Mouse (Mus musculus): ENCODE measurements around the gene Tdrd5. TPM values are rescaled to one million over a fixed set of nuclear protein-coding genes. Genes with fewer than 3 reads are reported as not detected.
"Not testable (repeated sequence)": the region's sequence is repeated elsewhere in the genome, so short reads cannot be mapped to it uniquely, and the experiment has no call there.

Tdrd5 gene
- polyA plus RNA-seq, 1 experiment, result not detected

DNA sequence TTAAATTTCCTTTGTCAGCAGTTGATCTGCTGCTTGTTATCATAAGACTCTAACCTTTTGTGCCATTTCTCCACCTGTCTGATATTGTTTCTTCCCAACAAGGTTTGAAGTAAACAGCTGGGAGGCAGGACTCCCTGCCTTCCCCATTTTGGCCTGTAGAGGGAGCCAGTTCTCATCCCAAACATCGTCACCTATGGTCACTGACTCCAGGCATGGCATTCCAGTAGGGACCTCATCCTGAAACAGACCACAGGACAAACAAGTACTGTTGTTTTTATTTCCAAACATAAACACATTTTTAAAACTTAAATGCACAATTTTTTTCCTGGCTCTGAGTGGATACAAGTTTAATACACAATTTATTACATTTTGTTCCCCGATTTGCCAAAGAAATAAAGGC is 40.1 kb downstream of the Tdrd5 start:
- Histone ChIP-seq H3K4me3 (ENCODE audit: low read depth, low read length) (no peak overlapping the region), H3K36me3 (ENCODE audit: control insufficient read depth, insufficient read depth, low read length) (no peaks in the 10 kb centered on the region), H3K27me3 (ENCODE audit: control insufficient read depth, insufficient read depth, low read length) (no peaks in the 10 kb centered on the region; the same call in 1 of the 2 replicates), H3K27ac (ENCODE audit: insufficient read depth, low read depth, low read length) (no peak overlapping the region), H3K4me1 (ENCODE audit: control insufficient read depth, insufficient read depth, insufficient read length, low read length) (no peaks in the 10 kb centered on the region)
- TF ChIP-seq POLR2A (IDR thresholded peaks at IDR 0.05; ENCODE audit: low read depth, low read length) (no peak), CTCF (IDR thresholded peaks at IDR 0.05; ENCODE audit: extremely low read depth, insufficient read length, insufficient replicate concordance, low read depth, low read length) (peak; percentile 87; the same call in 1 of the 2 replicates)
- 47% methylated on average over 2 of the region's 2 CpGs for WGBS

- no peaks in the 10 kb centered on the region; the same call in 1 of the 2 replicates for H3K27me3 ChIP-seq (ENCODE audit: control insufficient read depth, insufficient read depth, low read length)
- H3K4me3 ChIP-seq (ENCODE audit: low read depth, low read length), result no peak overlapping the region
- no peaks in the 10 kb centered on the region for H3K36me3 ChIP-seq (ENCODE audit: control insufficient read depth, insufficient read depth, low read length)
- H3K27ac ChIP-seq (ENCODE audit: insufficient read depth, low read depth, low read length), result no peak overlapping the region
- 78% methylated on average over 4 of the region's 4 CpGs for whole genome bisulfite sequencing
- TF ChIP-seq POLR2A (IDR thresholded peaks at IDR 0.05; ENCODE audit: low read depth, low read length) (no peak), CTCF (IDR thresholded peaks at IDR 0.05; ENCODE audit: extremely low read depth, insufficient read length, insufficient replicate concordance, low read depth, low read length) (no peak)
- H3K4me1 ChIP-seq (ENCODE audit: control insufficient read depth, insufficient read depth, insufficient read length, low read length), result no peaks in the 10 kb centered on the region
These were observed 48.6 kb downstream of the Tdrd5 start for GRCm38 (mm10) chr1:156254866-156255265.

DNA sequence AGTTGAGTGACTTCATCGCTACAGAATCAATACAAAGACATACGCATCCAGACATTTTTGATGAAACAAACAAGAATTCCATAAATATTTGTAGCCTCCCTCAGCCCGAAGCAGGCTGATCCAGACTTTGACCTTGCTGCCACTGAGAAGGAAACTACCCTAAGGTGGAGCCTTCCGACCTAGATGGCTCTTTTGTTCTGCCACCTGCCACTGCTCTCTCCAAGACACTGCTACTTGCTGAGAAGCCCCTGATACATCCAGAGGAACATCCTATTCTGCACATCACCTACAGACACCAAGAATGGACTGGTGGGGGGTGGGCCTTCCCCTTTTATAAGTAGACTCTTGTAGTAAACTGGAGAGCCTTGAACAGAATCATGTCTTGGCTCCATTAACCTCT is 52.4 kb downstream of the Tdrd5 start:
- H3K4me1 ChIP-seq (ENCODE audit: control insufficient read depth, insufficient read depth, insufficient read length, low read length); H3K27ac ChIP-seq (ENCODE audit: insufficient read depth, low read depth, low read length); H3K4me3 ChIP-seq (ENCODE audit: low read depth, low read length); H3K27me3 ChIP-seq (ENCODE audit: control insufficient read depth, insufficient read depth, low read length); H3K36me3 ChIP-seq (ENCODE audit: control insufficient read depth, insufficient read depth, low read length): not testable (repeated sequence)
- 52% methylated on average over 4 of the region's 4 CpGs for WGBS

DNA sequence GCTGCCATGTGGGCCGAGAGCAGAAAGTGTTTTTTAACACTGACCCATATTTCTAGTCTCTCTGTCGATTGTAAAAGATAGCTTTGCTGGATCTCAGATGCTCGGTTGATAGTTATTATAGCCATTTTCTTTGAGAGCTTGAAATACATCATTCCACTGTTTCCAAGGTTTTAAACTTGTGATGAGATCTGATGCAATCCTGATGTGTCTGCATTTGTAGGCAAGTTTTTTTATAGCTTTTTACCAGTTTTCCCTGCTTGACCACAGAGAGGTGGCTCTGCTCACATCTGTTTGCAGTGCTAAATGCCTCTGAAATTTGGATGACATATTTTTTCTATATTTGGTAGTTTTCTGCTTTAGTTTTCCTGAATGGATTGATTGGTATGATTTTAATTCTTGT is 55.6 kb downstream of the Tdrd5 start:
- H3K4me3 ChIP-seq (ENCODE audit: low read depth, low read length), result no peak overlapping the region
- H3K36me3 ChIP-seq (ENCODE audit: control insufficient read depth, insufficient read depth, low read length), result no peaks in the 10 kb centered on the region
- no peaks in the 10 kb centered on the region for H3K27me3 ChIP-seq (ENCODE audit: control insufficient read depth, insufficient read depth, low read length)
- no peak overlapping the region for H3K27ac ChIP-seq (ENCODE audit: insufficient read depth, low read depth, low read length)
- TF ChIP-seq POLR2A (IDR thresholded peaks at IDR 0.05; ENCODE audit: low read depth, low read length), result no peak
- TF ChIP-seq CTCF (IDR thresholded peaks at IDR 0.05; ENCODE audit: extremely low read depth, insufficient read length, insufficient replicate concordance, low read depth, low read length), result no peak
- H3K4me1 ChIP-seq (ENCODE audit: control insufficient read depth, insufficient read depth, insufficient read length, low read length), result no peaks in the 10 kb centered on the region
- 66% methylated on average over 3 of the region's 3 CpGs for WGBS

GRCm38 (mm10) chr1:156241713-156242348 is 61.6 kb downstream of the Tdrd5 start:
- no peak overlapping the region for H3K27ac ChIP-seq (ENCODE audit: insufficient read depth, low read depth, low read length)
- no peaks in the 10 kb centered on the region for H3K36me3 ChIP-seq (ENCODE audit: control insufficient read depth, insufficient read depth, low read length)
- H3K4me3 ChIP-seq (ENCODE audit: low read depth, low read length), result no peak overlapping the region
- H3K4me1 ChIP-seq (ENCODE audit: control insufficient read depth, insufficient read depth, insufficient read length, low read length), result no peaks in the 10 kb centered on the region
- WGBS, result 9% methylated on average over 14 of the region's 14 CpGs
- TF ChIP-seq POLR2A (IDR thresholded peaks at IDR 0.05; ENCODE audit: low read depth, low read length), result no peak
- TF ChIP-seq CTCF (IDR thresholded peaks at IDR 0.05; ENCODE audit: extremely low read depth, insufficient read length, insufficient replicate concordance, low read depth, low read length), result peak; percentile 83
- no peaks in the 10 kb centered on the region for H3K27me3 ChIP-seq (ENCODE audit: control insufficient read depth, insufficient read depth, low read length)

DNA sequence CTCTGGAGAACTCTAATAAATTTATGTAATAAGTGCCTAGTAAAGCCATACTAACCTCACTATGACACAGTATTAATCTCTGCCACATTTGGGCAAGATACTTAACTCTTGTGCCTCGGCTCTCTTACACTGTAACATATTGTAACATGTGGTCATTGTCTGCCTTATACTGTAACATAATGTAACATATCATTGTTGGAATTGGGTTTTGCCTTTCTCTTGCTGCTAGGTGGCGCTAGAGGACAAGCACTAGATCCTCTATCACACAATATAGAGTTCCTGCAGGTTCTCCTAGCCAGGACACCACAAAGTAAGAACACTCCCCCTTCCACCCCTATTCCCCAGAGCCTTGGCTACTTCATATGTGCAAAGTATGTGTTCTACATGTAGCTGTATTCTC is 62.4 kb downstream of the Tdrd5 start:
- Histone ChIP-seq H3K4me3 (ENCODE audit: low read depth, low read length) (no peak overlapping the region), H3K36me3 (ENCODE audit: control insufficient read depth, insufficient read depth, low read length) (no peaks in the 10 kb centered on the region), H3K27me3 (ENCODE audit: control insufficient read depth, insufficient read depth, low read length) (no peaks in the 10 kb centered on the region), H3K4me1 (ENCODE audit: control insufficient read depth, insufficient read depth, insufficient read length, low read length) (no peaks in the 10 kb centered on the region), H3K27ac (ENCODE audit: insufficient read depth, low read depth, low read length) (no peak overlapping the region)
- 34% methylated on average over 2 of the region's 2 CpGs for WGBS
- TF ChIP-seq CTCF (IDR thresholded peaks at IDR 0.05; ENCODE audit: extremely low read depth, insufficient read length, insufficient replicate concordance, low read depth, low read length) (no peak), POLR2A (IDR thresholded peaks at IDR 0.05; ENCODE audit: low read depth, low read length) (no peak)

DNA sequence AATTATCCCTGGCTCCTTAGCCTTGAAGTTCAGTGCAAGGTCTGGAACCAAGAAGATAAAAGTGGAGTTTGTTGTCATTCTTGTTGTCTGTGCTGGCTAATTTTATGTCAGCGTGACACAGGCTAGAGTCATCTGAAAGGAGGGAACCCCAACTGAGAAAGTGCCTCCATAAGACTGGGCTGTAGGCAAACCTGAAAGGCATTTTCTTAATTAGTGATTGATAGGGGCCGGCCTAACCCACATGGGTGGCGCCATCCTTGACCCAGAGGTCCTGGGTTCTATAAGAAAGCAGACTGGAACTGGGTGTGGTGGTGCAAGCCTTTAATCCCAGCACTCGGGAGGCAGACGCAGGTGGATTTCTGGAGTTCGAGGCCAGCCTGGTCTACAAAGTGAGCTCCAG is 72.3 kb downstream of the Tdrd5 start:
- TF ChIP-seq POLR2A (IDR thresholded peaks at IDR 0.05; ENCODE audit: low read depth, low read length) (no peak), CTCF (IDR thresholded peaks at IDR 0.05; ENCODE audit: extremely low read depth, insufficient read length, insufficient replicate concordance, low read depth, low read length) (no peak)
- 87% methylated on average over 6 of the region's 6 CpGs for WGBS
- no peak overlapping the region for H3K27ac ChIP-seq (ENCODE audit: insufficient read depth, low read depth, low read length)

More for the DNA sequence above, 72.3 kb downstream of the Tdrd5 start:
- Histone ChIP-seq H3K36me3 (ENCODE audit: control insufficient read depth, insufficient read depth, low read length) (no peaks in the 10 kb centered on the region), H3K4me1 (ENCODE audit: control insufficient read depth, insufficient read depth, insufficient read length, low read length) (no peaks in the 10 kb centered on the region), H3K4me3 (ENCODE audit: low read depth, low read length) (no peak overlapping the region), H3K27me3 (ENCODE audit: control insufficient read depth, insufficient read depth, low read length) (no peaks in the 10 kb centered on the region)

Measured in small intestine, adult 2 months (tissue).